Mouse (Mus musculus): Measurements from ENCODE around the gene Slco2a1. TPM values are rescaled to one million over a fixed set of nuclear protein-coding genes. Genes with fewer than 3 reads are reported as not detected.
A peak's percentile ranks its signal among the peaks of the same experiment; 100 is the strongest.

Slco2a1 gene
- polyA plus RNA-seq, 1 experiment: 289 TPM

GRCm38 (mm10) chr9:102962093-102962788 is 26.3 kb upstream of the Slco2a1 start:
- Histone ChIP-seq H3K4me3 (replicated peaks; ENCODE audit: extremely low read depth, low read depth, low read length) (no peak overlapping the region), H3K4me1 (ENCODE audit: control insufficient read depth, insufficient read depth, low read length) (no peaks in the 10 kb centered on the region)
- no peak for TF ChIP-seq POLR2A (IDR thresholded peaks at IDR 0.05; ENCODE audit: borderline replicate concordance, extremely low read depth, low read depth, low read length)
- no peak for TF ChIP-seq CTCF (IDR thresholded peaks at IDR 0.05; ENCODE audit: insufficient read depth, low read length)
- WGBS: 85% methylated on average over 10 of the region's 10 CpGs
- DNase-seq: no peak

GRCm38 (mm10) chr9:102963321-102963720 is 25.2 kb upstream of the Slco2a1 start:
- DNase-seq: no peak
- H3K4me1 ChIP-seq (ENCODE audit: control insufficient read depth, insufficient read depth, low read length): no peaks in the 10 kb centered on the region
- no peak overlapping the region for H3K4me3 ChIP-seq (replicated peaks; ENCODE audit: extremely low read depth, low read depth, low read length)
- 74% methylated on average over 7 of the region's 7 CpGs for WGBS
- TF ChIP-seq POLR2A (IDR thresholded peaks at IDR 0.05; ENCODE audit: borderline replicate concordance, extremely low read depth, low read depth, low read length) (no peak), CTCF (IDR thresholded peaks at IDR 0.05; ENCODE audit: insufficient read depth, low read length) (no peak)

- no peak for DNase-seq
- no peaks in the 10 kb centered on the region for H3K4me1 ChIP-seq (ENCODE audit: control insufficient read depth, insufficient read depth, low read length)
- WGBS: 87% methylated on average over 9 of the region's 9 CpGs
Observed at GRCm38 (mm10) chr9:102964644-102965043, 23.9 kb upstream of the Slco2a1 start.

GRCm38 (mm10) chr9:102972393-102973050 is 16.0 kb upstream of the Slco2a1 start:
- TF ChIP-seq CTCF (IDR thresholded peaks at IDR 0.05; ENCODE audit: insufficient read depth, low read length): no peak
- no peak for TF ChIP-seq POLR2A (IDR thresholded peaks at IDR 0.05; ENCODE audit: borderline replicate concordance, extremely low read depth, low read depth, low read length)
- WGBS: 75% methylated on average over 2 of the region's 2 CpGs
- H3K4me1 ChIP-seq (ENCODE audit: control insufficient read depth, insufficient read depth, low read length): no peaks in the 10 kb centered on the region
- H3K4me3 ChIP-seq (replicated peaks; ENCODE audit: extremely low read depth, low read depth, low read length): no peak overlapping the region
- no peak for DNase-seq

More at GRCm38 (mm10) chr9:102964644-102965043, 23.9 kb upstream of the Slco2a1 start:
- TF ChIP-seq POLR2A (IDR thresholded peaks at IDR 0.05; ENCODE audit: borderline replicate concordance, extremely low read depth, low read depth, low read length) (no peak), CTCF (IDR thresholded peaks at IDR 0.05; ENCODE audit: insufficient read depth, low read length) (no peak)
- no peak overlapping the region for H3K4me3 ChIP-seq (replicated peaks; ENCODE audit: extremely low read depth, low read depth, low read length)

GRCm38 (mm10) chr9:102975887-102976286 is 12.6 kb upstream of the Slco2a1 start:
- 82% methylated on average over 2 of the region's 2 CpGs for WGBS
- Histone ChIP-seq H3K4me1 (ENCODE audit: control insufficient read depth, insufficient read depth, low read length) (no peaks in the 10 kb centered on the region), H3K4me3 (replicated peaks; ENCODE audit: extremely low read depth, low read depth, low read length) (no peak overlapping the region)
- no peak for DNase-seq
- TF ChIP-seq POLR2A (IDR thresholded peaks at IDR 0.05; ENCODE audit: borderline replicate concordance, extremely low read depth, low read depth, low read length) (no peak), CTCF (IDR thresholded peaks at IDR 0.05; ENCODE audit: insufficient read depth, low read length) (no peak)

GRCm38 (mm10) chr9:102977090-102977489 is 11.4 kb upstream of the Slco2a1 start:
- 47% methylated on average over 1 of the region's 1 CpGs for WGBS
- TF ChIP-seq POLR2A (IDR thresholded peaks at IDR 0.05; ENCODE audit: borderline replicate concordance, extremely low read depth, low read depth, low read length): no peak
- Histone ChIP-seq H3K4me3 (replicated peaks; ENCODE audit: extremely low read depth, low read depth, low read length) (no peak overlapping the region), H3K4me1 (ENCODE audit: control insufficient read depth, insufficient read depth, low read length) (no peaks in the 10 kb centered on the region)
- DNase-seq: no peak

GRCm38 (mm10) chr9:102977791-102978492 is 10.6 kb upstream of the Slco2a1 start:
- Histone ChIP-seq H3K4me3 (replicated peaks; ENCODE audit: extremely low read depth, low read depth, low read length) (no peak overlapping the region), H3K4me1 (ENCODE audit: control insufficient read depth, insufficient read depth, low read length) (no peaks in the 10 kb centered on the region)
- DNase-seq: peak; percentile 19
- TF ChIP-seq POLR2A (IDR thresholded peaks at IDR 0.05; ENCODE audit: borderline replicate concordance, extremely low read depth, low read depth, low read length) (no peak), CTCF (IDR thresholded peaks at IDR 0.05; ENCODE audit: insufficient read depth, low read length) (no peak)
- 56% methylated on average over 9 of the region's 9 CpGs for WGBS

- TF ChIP-seq POLR2A (IDR thresholded peaks at IDR 0.05; ENCODE audit: borderline replicate concordance, extremely low read depth, low read depth, low read length) (no peak), CTCF (IDR thresholded peaks at IDR 0.05; ENCODE audit: insufficient read depth, low read length) (no peak)
- no peak for DNase-seq
- H3K4me3 ChIP-seq (replicated peaks; ENCODE audit: extremely low read depth, low read depth, low read length): no peak overlapping the region
- no peaks in the 10 kb centered on the region for H3K4me1 ChIP-seq (ENCODE audit: control insufficient read depth, insufficient read depth, low read length)
- 91% methylated on average over 3 of the region's 3 CpGs for WGBS
Observed at GRCm38 (mm10) chr9:102979011-102979700, 9.4 kb upstream of the Slco2a1 start.

GRCm38 (mm10) chr9:102979956-102980355 is 8.6 kb upstream of the Slco2a1 start:
- no peak for TF ChIP-seq POLR2A (IDR thresholded peaks at IDR 0.05; ENCODE audit: borderline replicate concordance, extremely low read depth, low read depth, low read length)
- no peak for TF ChIP-seq CTCF (IDR thresholded peaks at IDR 0.05; ENCODE audit: insufficient read depth, low read length)
- Histone ChIP-seq H3K4me3 (replicated peaks; ENCODE audit: extremely low read depth, low read depth, low read length) (no peak overlapping the region), H3K4me1 (ENCODE audit: control insufficient read depth, insufficient read depth, low read length) (peaks cover 3% of the 10 kb centered on the region)
- no peak for DNase-seq
- WGBS: 80% methylated on average over 10 of the region's 10 CpGs

All from lung, adult 2 months (tissue).